Mouse (Mus musculus) intestine, embryonic 16.5 days (tissue): ENCODE measurements around the gene Golga5. TPM values are rescaled to one million over a fixed set of nuclear protein-coding genes. Genes with fewer than 3 reads are reported as not detected.
"Not testable (repeated sequence)": the region's sequence is repeated elsewhere in the genome, so short reads cannot be mapped to it uniquely, and the experiment has no call there.

Experiments used
- ATAC-seq: fragments of 200-750 bp; cut with Nextera tagmentation; 2 replicates; pipeline ENCODE4 v1.8.0; 2017; ENCODE audit warnings: moderate TSS enrichment, moderate library complexity
- H3K27ac ChIP-seq: fragments of 300-500 bp; sonication (generic); 2 replicates; pipeline ENCODE4 v1.5.1; 2014; ENCODE audit warnings: mild to moderate bottlenecking, low read length
- H3K27me3 ChIP-seq: fragments of 300-500 bp; sonication (generic); replicated peaks from 2 replicates; pipeline ENCODE4 v1.6.1; 2014; ENCODE audit warnings: low read length, control low read depth, mixed read lengths; ENCODE audit not compliant: control insufficient read depth, insufficient read depth
- H3K36me3 ChIP-seq: fragments of 300-500 bp; sonication (generic); 2 replicates; pipeline ENCODE4 v1.6.1; 2014; ENCODE audit warnings: low read length, control low read depth; ENCODE audit not compliant: control insufficient read depth, insufficient read depth
- H3K4me1 ChIP-seq: fragments of 300-500 bp; sonication (generic); 2 replicates; pipeline ENCODE4 v1.6.1; 2014; ENCODE audit warnings: low read length, control low read depth, mixed read lengths; ENCODE audit not compliant: control insufficient read depth, insufficient read depth
- H3K4me2 ChIP-seq: fragments of 300-500 bp; sonication (generic); 2 replicates; pipeline ENCODE4 v1.6.1; 2014; ENCODE audit warnings: low read depth, low read length, control low read depth
- H3K4me3 ChIP-seq: fragments of 300-500 bp; sonication (generic); 2 replicates; pipeline ENCODE4 v1.5.1; 2014; ENCODE audit warnings: mild to moderate bottlenecking, low read length
- H3K9ac ChIP-seq: fragments of 300-500 bp; sonication (generic); 2 replicates; pipeline ENCODE4 v1.6.1; 2014; ENCODE audit warnings: low read depth, low read length
- H3K9me3 ChIP-seq: fragments of 300-500 bp; sonication (generic); 2 replicates; pipeline ENCODE4 v1.6.1; 2016; ENCODE audit warnings: low read length, control low read depth; ENCODE audit not compliant: control insufficient read depth
- WGBS: fragments of 180-500 bp; shearing (Covaris S2); extraction: QIAGEN DNeasy Blood & Tissue Kit; methylation state at CpG from one replicate; pipeline ENCODE4 v1.1.7; 2014; 5-methylcytosine and 5-hydroxymethylcytosine counted together
- polyA plus RNA-seq: library from polyadenylated mRNA; unstranded; fragments of >200 nt; fragmentation: Nextera tagmentation; extraction: Ambion mirVana; gene quantifications from 2 replicates; pipeline ENCODE4 v1.2.1, GENCODE M21; 2015

Gene Golga5
- polyA plus RNA-seq, 1 experiment from 2014 or later: 31.3 TPM

GRCm38 (mm10) chr12:102461177-102461576 lies 7.8 kb upstream of the Golga5 start:
- H3K36me3 ChIP-seq: no peaks in the 10 kb centered on the region
- H3K4me3 ChIP-seq: no peak overlapping the region
- H3K4me2 ChIP-seq: no peak overlapping the region
- ATAC-seq: no peak
- WGBS: 68% methylated on average over 5 of the region's 5 CpGs
- no peaks in the 10 kb centered on the region for H3K27me3 ChIP-seq
- H3K27ac ChIP-seq: no peak overlapping the region
- no peaks in the 10 kb centered on the region; the same call in 1 of the 2 replicates for H3K4me1 ChIP-seq
- no peak overlapping the region for H3K9ac ChIP-seq
- no peaks in the 10 kb centered on the region for H3K9me3 ChIP-seq

- 62% methylated on average over 4 of the region's 4 CpGs for WGBS
- H3K4me3 ChIP-seq: no peak overlapping the region
- H3K36me3 ChIP-seq: no peaks in the 10 kb centered on the region
- no peaks in the 10 kb centered on the region for H3K9me3 ChIP-seq
- H3K4me2 ChIP-seq: no peak overlapping the region
- no peak overlapping the region for H3K9ac ChIP-seq
- H3K4me1 ChIP-seq: no peaks in the 10 kb centered on the region
- no peak overlapping the region for H3K27ac ChIP-seq
- no peaks in the 10 kb centered on the region for H3K27me3 ChIP-seq
- no peak for ATAC-seq
Measured at GRCm38 (mm10) chr12:102464650-102465049, 4.3 kb upstream of the Golga5 start.

GRCm38 (mm10) chr12:102468136-102468535 lies 799 bp upstream of the Golga5 start:
- H3K4me2 ChIP-seq: no peak overlapping the region
- no peak overlapping the region for H3K4me3 ChIP-seq
- no peaks in the 10 kb centered on the region for H3K9me3 ChIP-seq
- no peak overlapping the region for H3K27ac ChIP-seq
- peaks cover 4% of the 10 kb centered on the region for H3K4me1 ChIP-seq
- H3K36me3 ChIP-seq: no peaks in the 10 kb centered on the region
- no peaks in the 10 kb centered on the region for H3K27me3 ChIP-seq
- no peak overlapping the region for H3K9ac ChIP-seq
- 74% methylated on average over 1 of the region's 1 CpGs for WGBS
- ATAC-seq: no peak

GRCm38 (mm10) chr12:102474411-102474810 lies 5.5 kb downstream of the Golga5 start:
- Histone ChIP-seq H3K9me3 (no peaks in the 10 kb centered on the region), H3K4me3 (no peak overlapping the region), H3K36me3 (no peaks in the 10 kb centered on the region), H3K4me2 (no peak overlapping the region), H3K9ac (no peak overlapping the region), H3K27me3 (no peaks in the 10 kb centered on the region), H3K27ac (no peak overlapping the region), H3K4me1 (peaks cover 4% of the 10 kb centered on the region)
- no peak for ATAC-seq
- 94% methylated on average over 7 of the region's 7 CpGs for WGBS

GRCm38 (mm10) chr12:102480481-102480880 lies 11.5 kb downstream of the Golga5 start:
- Histone ChIP-seq H3K4me2 (no peak overlapping the region), H3K36me3 (peaks cover 6% of the 10 kb centered on the region), H3K27me3 (no peaks in the 10 kb centered on the region), H3K27ac (no peak overlapping the region), H3K4me3 (no peak overlapping the region), H3K4me1 (no peaks in the 10 kb centered on the region), H3K9ac (no peak overlapping the region), H3K9me3 (no peaks in the 10 kb centered on the region)
- no peak for ATAC-seq
- WGBS: 93% methylated on average over 4 of the region's 4 CpGs

GRCm38 (mm10) chr12:102484946-102485345 lies 16.0 kb downstream of the Golga5 start:
- WGBS: 67% methylated on average over 3 of the region's 3 CpGs
- no peak for ATAC-seq
- H3K36me3 ChIP-seq: 0 out of 2 replicates have a peak, but pooled peaks cover 3% of the 10 kb centered on the region

GRCm38 (mm10) chr12:102491911-102492310 lies 23.0 kb downstream of the Golga5 start:
- 92% methylated on average over 5 of the region's 5 CpGs for WGBS
- Histone ChIP-seq H3K9me3 (no peaks in the 10 kb centered on the region), H3K36me3 (0 out of 2 replicates have a peak, but pooled peaks cover 2% of the 10 kb centered on the region), H3K27ac (no peak overlapping the region), H3K9ac (no peak overlapping the region), H3K4me2 (no peak overlapping the region), H3K4me1 (no peaks in the 10 kb centered on the region), H3K4me3 (no peak overlapping the region), H3K27me3 (no peaks in the 10 kb centered on the region)
- ATAC-seq: no peak

More at GRCm38 (mm10) chr12:102484946-102485345, 16.0 kb downstream of the Golga5 start:
- H3K27me3 ChIP-seq: no peaks in the 10 kb centered on the region
- no peaks in the 10 kb centered on the region for H3K4me1 ChIP-seq
- no peak overlapping the region for H3K27ac ChIP-seq
- no peak overlapping the region for H3K4me2 ChIP-seq
- H3K9me3 ChIP-seq: no peaks in the 10 kb centered on the region
- no peak overlapping the region for H3K4me3 ChIP-seq
- H3K9ac ChIP-seq: no peak overlapping the region

- H3K36me3 ChIP-seq, H3K4me3 ChIP-seq, H3K4me2 ChIP-seq, ATAC-seq, H3K27ac ChIP-seq, H3K9me3 ChIP-seq, H3K9ac ChIP-seq, H3K4me1 ChIP-seq, H3K27me3 ChIP-seq: not testable (repeated sequence)
- WGBS: 89% methylated on average over 6 of the region's 6 CpGs
Measured at GRCm38 (mm10) chr12:102495754-102496153, 26.8 kb downstream of the Golga5 start.

GRCm38 (mm10) chr12:102497905-102498304 lies 29.0 kb downstream of the Golga5 start:
- Histone ChIP-seq H3K4me2 (no peak overlapping the region), H3K4me3 (no peak overlapping the region), H3K36me3 (peaks cover 6% of the 10 kb centered on the region; the same call in 1 of the 2 replicates), H3K9me3 (no peaks in the 10 kb centered on the region), H3K27me3 (no peaks in the 10 kb centered on the region), H3K27ac (no peak overlapping the region), H3K9ac (no peak overlapping the region), H3K4me1 (no peaks in the 10 kb centered on the region)
- WGBS: 76% methylated on average over 2 of the region's 2 CpGs
- no peak for ATAC-seq

- H3K27ac ChIP-seq: no peak overlapping the region
- H3K4me2 ChIP-seq: no peak overlapping the region
- no peak overlapping the region for H3K4me3 ChIP-seq
- 54% methylated on average over 8 of the region's 8 CpGs for WGBS
- no peaks in the 10 kb centered on the region for H3K27me3 ChIP-seq
- peaks cover 6% of the 10 kb centered on the region; the same call in 1 of the 2 replicates for H3K36me3 ChIP-seq
- H3K4me1 ChIP-seq: no peaks in the 10 kb centered on the region
- ATAC-seq: no peak; the same call in 1 of the 2 replicates
- no peak overlapping the region for H3K9ac ChIP-seq
- no peaks in the 10 kb centered on the region for H3K9me3 ChIP-seq
Measured at GRCm38 (mm10) chr12:102498726-102499125, 29.8 kb downstream of the Golga5 start.
